Mouse (Mus musculus) hindbrain, embryonic 14.5 days (tissue): Measurements from ENCODE around the gene Ms4a6d. TPM values are rescaled to one million over a fixed set of nuclear protein-coding genes. Genes with fewer than 3 reads are reported as not detected.

Experiments used
- ATAC-seq: fragments of 200-750 bp; cut with Nextera tagmentation; 2 replicates; pipeline ENCODE4 v1.8.0; 2017; ENCODE audit warnings: moderate number of reproducible peaks, mild to moderate bottlenecking, moderate TSS enrichment, moderate library complexity; ENCODE audit not compliant: low FRiP score
- DNase-seq: peaks from one replicate; pipeline ENCODE4 v3.0.0-alpha.2; 2015; ENCODE audit warnings: low spot score
- H3K27ac ChIP-seq: fragments of 300-500 bp; sonication (generic); 2 replicates; pipeline ENCODE4 v1.5.1; 2014; ENCODE audit warnings: mild to moderate bottlenecking, moderate library complexity
- H3K27me3 ChIP-seq: fragments of 300-500 bp; sonication (generic); 2 replicates; pipeline ENCODE4 v1.6.1; 2014; ENCODE audit warnings: mild to moderate bottlenecking, low read length, mixed read lengths; ENCODE audit not compliant: control insufficient read depth, insufficient read depth
- H3K36me3 ChIP-seq: fragments of 300-500 bp; sonication (generic); replicated peaks from 2 replicates; pipeline ENCODE4 v1.6.1; 2014; ENCODE audit not compliant: control insufficient read depth, insufficient read depth
- H3K4me1 ChIP-seq: fragments of 300-500 bp; sonication (generic); replicated peaks from 2 replicates; pipeline ENCODE4 v1.6.1; 2014; ENCODE audit warnings: antibody characterized with exemption, low read length, mixed read lengths; ENCODE audit not compliant: control insufficient read depth, insufficient read depth
- H3K4me2 ChIP-seq: fragments of 300-500 bp; sonication (generic); replicated peaks from 2 replicates; pipeline ENCODE4 v1.6.1; 2014; ENCODE audit warnings: mild to moderate bottlenecking, moderate library complexity
- H3K4me3 ChIP-seq: fragments of 300-500 bp; sonication (generic); replicated peaks from 2 replicates; pipeline ENCODE4 v1.5.1; 2014; ENCODE audit warnings: mild to moderate bottlenecking, low read length
- H3K9ac ChIP-seq: fragments of 300-500 bp; sonication (generic); 2 replicates; pipeline ENCODE4 v1.6.1; 2014
- H3K9me3 ChIP-seq: fragments of 300-500 bp; sonication (generic); 2 replicates; pipeline ENCODE4 v1.6.1; 2016; ENCODE audit warnings: low read length; ENCODE audit not compliant: control insufficient read depth
- WGBS: fragments of 180-500 bp; shearing (Covaris S2); extraction: QIAGEN DNeasy Blood & Tissue Kit; methylation state at CpG from one replicate; pipeline ENCODE4 v1.1.7; 2014; 5-methylcytosine and 5-hydroxymethylcytosine counted together
- polyA plus RNA-seq: library from polyadenylated mRNA; unstranded; fragments of >200 nt; fragmentation: Nextera tagmentation; extraction: Ambion mirVana; gene quantifications from 2 replicates; pipeline ENCODE4 v1.2.1, GENCODE M21; 2014

Gene Ms4a6d
- polyA plus RNA-seq, 1 experiment from 2014 or later: 3.6 TPM

DNA sequence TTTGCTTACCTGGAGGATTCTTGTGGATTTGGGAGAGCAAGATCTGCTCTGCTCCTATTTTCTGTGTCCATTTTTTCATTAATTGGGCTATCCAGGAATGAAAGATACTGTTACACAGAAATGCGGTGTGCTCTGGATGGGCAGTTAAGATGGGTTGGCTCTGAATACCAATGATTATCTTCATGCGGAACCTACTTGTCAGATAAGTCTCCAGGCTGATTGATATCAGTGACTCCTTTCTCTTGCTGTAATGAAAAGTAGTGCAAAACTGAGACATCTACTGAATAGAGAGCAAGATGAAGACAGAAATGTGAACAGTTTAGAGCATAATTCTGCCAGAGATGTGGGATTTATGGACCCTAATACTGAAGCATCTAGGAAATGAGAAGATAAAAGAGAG, 18.9 kb upstream of the Ms4a6d start, which contains the start of gene Ms4a2:
Gene Ms4a2 (minus strand): TSS at position 169 of the 400 bp plus-strand sequence.
- H3K9ac ChIP-seq: no peak within 1 kb of the TSS
- no peaks in the 10 kb centered on the region for H3K4me1 ChIP-seq
- H3K4me3 ChIP-seq: no peak within 1 kb of the TSS
- DNase-seq (no peak), ATAC-seq (no peak)
- H3K36me3 ChIP-seq: no peaks in the 10 kb centered on the region
- H3K4me2 ChIP-seq: no peak within 1 kb of the TSS
- no peak within 1 kb of the TSS for H3K27ac ChIP-seq
- no peaks in the 10 kb centered on the region for H3K9me3 ChIP-seq
- WGBS: 82% methylated on average over 2 of the region's 2 CpGs
- no peaks in the 10 kb centered on the region for H3K27me3 ChIP-seq

GRCm38 (mm10) chr19:11617983-11618382, 13.3 kb upstream of the Ms4a6d start:
- no peak overlapping the region for H3K4me2 ChIP-seq
- DNase-seq (no peak), ATAC-seq (no peak)
- H3K9me3 ChIP-seq: no peaks in the 10 kb centered on the region
- no peaks in the 10 kb centered on the region for H3K4me1 ChIP-seq
- H3K4me3 ChIP-seq: no peak overlapping the region
- H3K27me3 ChIP-seq: no peaks in the 10 kb centered on the region
- no peak overlapping the region for H3K27ac ChIP-seq
- no peak overlapping the region for H3K9ac ChIP-seq
- no peaks in the 10 kb centered on the region for H3K36me3 ChIP-seq

DNA sequence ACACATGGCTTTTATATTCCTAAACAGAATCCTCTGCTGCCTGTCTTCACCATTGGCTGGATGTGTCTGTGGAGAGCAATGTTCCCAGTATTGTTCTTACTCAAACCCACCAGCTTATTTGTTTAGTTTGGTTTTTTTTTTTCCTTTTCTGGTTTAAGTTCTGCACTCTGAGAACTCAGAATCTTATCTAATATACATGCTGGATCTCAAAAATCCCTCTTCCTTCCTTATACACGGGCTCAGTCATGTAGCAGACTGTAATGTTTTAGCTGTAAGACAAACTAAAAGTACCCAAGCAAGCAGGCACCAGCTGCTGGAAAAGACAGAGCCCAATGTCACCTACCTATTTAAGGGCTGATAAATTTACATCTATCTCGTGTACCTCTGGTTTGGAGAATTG, 10.2 kb upstream of the Ms4a6d start:
- Histone ChIP-seq H3K4me1 (no peaks in the 10 kb centered on the region), H3K36me3 (no peaks in the 10 kb centered on the region), H3K9me3 (no peaks in the 10 kb centered on the region), H3K4me3 (no peak overlapping the region), H3K27ac (no peak overlapping the region), H3K9ac (no peak overlapping the region), H3K4me2 (no peak overlapping the region), H3K27me3 (no peaks in the 10 kb centered on the region)
- WGBS: 69% methylated on average over 2 of the region's 2 CpGs
- ATAC-seq (no peak), DNase-seq (no peak)

DNA sequence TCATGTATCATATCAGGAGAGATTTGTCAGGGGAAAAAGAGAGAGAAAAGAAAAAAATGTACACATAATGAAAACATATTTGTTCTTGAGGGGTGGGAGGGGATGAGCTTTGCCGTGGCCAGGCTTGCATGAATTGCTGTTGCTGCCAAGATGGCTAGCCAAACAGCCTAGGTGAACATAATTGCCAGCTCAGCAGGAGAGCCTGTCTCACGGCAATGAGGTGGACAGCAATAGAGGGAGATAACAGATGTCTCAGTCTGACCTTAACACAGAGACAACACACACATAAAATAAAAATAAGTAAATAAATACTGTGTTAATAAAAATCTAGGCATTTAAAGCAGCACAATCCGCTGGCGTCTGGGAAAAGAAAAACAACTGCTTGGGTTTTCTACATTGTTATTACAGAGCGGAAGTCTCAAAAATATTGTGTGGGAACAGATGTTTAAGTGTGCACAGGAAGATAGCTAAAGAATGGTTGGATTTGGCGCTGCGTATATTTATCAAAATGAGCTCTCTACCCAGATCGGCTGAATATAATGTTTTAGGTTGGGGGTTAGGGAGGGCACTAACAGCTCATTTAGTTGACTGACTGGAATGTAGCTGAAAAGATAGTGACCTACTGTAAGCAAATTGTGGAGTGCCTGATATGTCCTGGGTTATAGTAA, 9.3 kb upstream of the Ms4a6d start:
- Histone ChIP-seq H3K4me1 (no peaks in the 10 kb centered on the region), H3K4me2 (no peak overlapping the region), H3K9me3 (no peaks in the 10 kb centered on the region), H3K4me3 (no peak overlapping the region), H3K36me3 (no peaks in the 10 kb centered on the region), H3K9ac (no peak overlapping the region), H3K27me3 (no peaks in the 10 kb centered on the region), H3K27ac (no peak overlapping the region)
- ATAC-seq (no peak), DNase-seq (no peak)
- 74% methylated on average over 8 of the region's 8 CpGs for WGBS

- Histone ChIP-seq H3K9ac (no peak overlapping the region), H3K27ac (no peak overlapping the region), H3K4me3 (no peak overlapping the region), H3K4me1 (no peaks in the 10 kb centered on the region), H3K4me2 (no peak overlapping the region), H3K9me3 (no peaks in the 10 kb centered on the region), H3K27me3 (no peaks in the 10 kb centered on the region), H3K36me3 (no peaks in the 10 kb centered on the region)
- ATAC-seq (no peak), DNase-seq (no peak)
- WGBS: 97% methylated on average over 1 of the region's 1 CpGs
Measured at GRCm38 (mm10) chr19:11613084-11613483, 8.4 kb upstream of the Ms4a6d start.

GRCm38 (mm10) chr19:11612293-11612692, 7.6 kb upstream of the Ms4a6d start:
- Histone ChIP-seq H3K27me3 (no peaks in the 10 kb centered on the region), H3K4me2 (no peak overlapping the region), H3K4me3 (no peak overlapping the region), H3K36me3 (no peaks in the 10 kb centered on the region), H3K4me1 (no peaks in the 10 kb centered on the region), H3K9me3 (no peaks in the 10 kb centered on the region), H3K9ac (no peak overlapping the region), H3K27ac (no peak overlapping the region)
- ATAC-seq: no peak
- WGBS: 66% methylated on average over 2 of the region's 2 CpGs
- no peak for DNase-seq

DNA sequence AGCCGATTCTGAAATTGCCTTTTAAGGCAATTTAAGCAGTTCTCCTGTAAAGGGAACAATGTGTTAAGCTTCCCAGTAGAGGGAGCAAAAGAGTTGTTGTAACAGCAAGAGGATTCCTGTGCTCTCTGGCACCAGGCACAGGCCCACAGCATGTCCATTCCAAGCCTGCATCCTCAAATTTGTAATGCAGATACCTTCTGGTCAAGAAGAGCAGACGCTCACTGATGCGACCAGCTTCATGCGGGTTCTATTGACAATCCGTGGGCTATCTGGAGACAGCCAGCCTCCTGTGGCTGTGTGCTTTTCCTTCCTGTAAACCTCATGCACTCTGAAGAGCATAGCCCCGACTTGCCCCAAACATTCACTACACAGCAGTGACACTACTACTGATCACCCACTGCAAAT, 6.9 kb upstream of the Ms4a6d start:
- H3K27ac ChIP-seq: no peak overlapping the region
- no peaks in the 10 kb centered on the region for H3K4me1 ChIP-seq
- no peak overlapping the region for H3K4me3 ChIP-seq
- H3K27me3 ChIP-seq: no peaks in the 10 kb centered on the region
- DNase-seq (peak; percentile 77), ATAC-seq (peak; percentile 77; the same call in 1 of the 2 replicates)
- no peak overlapping the region for H3K4me2 ChIP-seq
- H3K9ac ChIP-seq: no peak overlapping the region
- H3K9me3 ChIP-seq: no peaks in the 10 kb centered on the region
- WGBS: 24% methylated on average over 6 of the region's 6 CpGs
- H3K36me3 ChIP-seq: no peaks in the 10 kb centered on the region

DNA sequence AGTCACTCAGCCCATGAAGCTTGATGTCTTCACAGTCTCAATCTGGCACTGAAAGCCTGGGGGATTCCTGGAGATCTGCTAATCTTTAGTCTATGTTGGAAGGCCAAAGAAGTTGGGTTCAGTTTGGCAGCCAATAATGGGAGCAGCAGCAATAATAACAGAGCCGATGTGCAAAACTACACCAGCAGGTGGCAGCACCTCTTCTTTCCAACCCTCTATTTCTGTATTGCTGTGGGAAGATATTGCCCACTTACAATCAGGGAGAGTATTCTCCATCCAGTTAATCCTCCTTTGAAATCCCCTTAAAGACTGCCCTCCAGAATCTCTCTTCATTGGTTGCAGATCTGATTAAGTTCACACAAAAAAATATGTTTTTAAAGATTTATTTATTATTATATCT, 3.5 kb upstream of the Ms4a6d start:
- Histone ChIP-seq H3K4me1 (no peaks in the 10 kb centered on the region), H3K27ac (no peak overlapping the region), H3K27me3 (no peaks in the 10 kb centered on the region), H3K9me3 (no peaks in the 10 kb centered on the region), H3K36me3 (no peaks in the 10 kb centered on the region), H3K9ac (no peak overlapping the region), H3K4me2 (no peak overlapping the region), H3K4me3 (no peak overlapping the region)
- DNase-seq (peak; percentile 58), ATAC-seq (no peak)
- WGBS: 19% methylated on average over 1 of the region's 1 CpGs

DNA sequence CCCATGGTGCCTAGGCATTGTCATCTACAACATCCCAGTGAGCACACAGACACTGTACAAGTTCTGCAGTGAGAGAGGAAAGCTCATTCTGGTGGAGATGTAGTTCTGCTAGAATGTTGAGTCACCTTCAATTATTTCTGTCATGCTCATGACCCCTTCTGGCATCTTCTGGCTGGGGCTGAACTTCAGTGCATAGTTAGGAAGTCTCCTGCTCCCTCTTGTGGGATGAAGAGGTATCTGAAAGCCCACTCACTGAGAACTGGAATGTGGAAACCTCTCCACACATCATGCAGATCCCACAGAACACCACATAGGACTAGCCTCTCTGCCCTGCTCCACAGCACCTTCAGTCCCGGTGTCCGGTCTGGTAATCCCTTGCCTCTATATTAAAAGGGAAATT, 2.6 kb downstream of the Ms4a6d start:
- no peak overlapping the region for H3K27ac ChIP-seq
- no peak overlapping the region for H3K4me2 ChIP-seq
- no peak overlapping the region for H3K4me3 ChIP-seq
- no peaks in the 10 kb centered on the region for H3K36me3 ChIP-seq
- DNase-seq (peak; percentile 31), ATAC-seq (no peak)
- H3K4me1 ChIP-seq: no peaks in the 10 kb centered on the region
- WGBS: 89% methylated on average over 2 of the region's 2 CpGs
- H3K9ac ChIP-seq: no peak overlapping the region
- H3K9me3 ChIP-seq: no peaks in the 10 kb centered on the region
- H3K27me3 ChIP-seq: no peaks in the 10 kb centered on the region

DNA sequence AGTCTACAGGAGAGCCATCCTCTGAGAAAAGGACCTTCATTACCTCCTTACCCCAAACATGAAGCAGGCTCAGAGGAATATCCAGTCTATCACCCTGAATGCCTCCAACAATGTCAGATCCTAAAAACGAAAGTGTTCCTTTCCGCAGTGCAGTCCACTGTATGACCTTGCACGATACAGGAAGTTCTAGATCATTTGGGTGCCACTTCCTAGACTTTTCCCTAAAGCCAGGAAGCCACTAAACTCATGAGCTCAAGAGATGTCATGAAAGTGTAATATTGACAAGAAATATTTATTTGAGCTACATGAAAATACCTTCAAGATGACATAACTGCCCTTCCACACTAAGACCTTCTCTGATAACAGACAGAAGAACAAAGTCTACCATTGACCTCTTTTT, 3.3 kb downstream of the Ms4a6d start:
- no peak overlapping the region for H3K9ac ChIP-seq
- H3K4me2 ChIP-seq: no peak overlapping the region
- no peak overlapping the region for H3K27ac ChIP-seq
- H3K36me3 ChIP-seq: no peaks in the 10 kb centered on the region
- H3K9me3 ChIP-seq: no peaks in the 10 kb centered on the region
- 95% methylated on average over 3 of the region's 3 CpGs for WGBS
- ATAC-seq (no peak), DNase-seq (no peak)
- H3K4me1 ChIP-seq: no peaks in the 10 kb centered on the region
- no peak overlapping the region for H3K4me3 ChIP-seq
- no peaks in the 10 kb centered on the region for H3K27me3 ChIP-seq
